Mouse (Mus musculus) ES-CJ7 (cell line): Measurements from ENCODE around the gene Nfya.
A peak's percentile ranks its signal among the peaks of the same experiment; 100 is the strongest.

Experiments
- DNase-seq: peaks from one replicate; pipeline ENCODE4 v3.0.0; 2011; ENCODE audit warnings: low read depth, low spot score

The Nfya gene

DNA sequence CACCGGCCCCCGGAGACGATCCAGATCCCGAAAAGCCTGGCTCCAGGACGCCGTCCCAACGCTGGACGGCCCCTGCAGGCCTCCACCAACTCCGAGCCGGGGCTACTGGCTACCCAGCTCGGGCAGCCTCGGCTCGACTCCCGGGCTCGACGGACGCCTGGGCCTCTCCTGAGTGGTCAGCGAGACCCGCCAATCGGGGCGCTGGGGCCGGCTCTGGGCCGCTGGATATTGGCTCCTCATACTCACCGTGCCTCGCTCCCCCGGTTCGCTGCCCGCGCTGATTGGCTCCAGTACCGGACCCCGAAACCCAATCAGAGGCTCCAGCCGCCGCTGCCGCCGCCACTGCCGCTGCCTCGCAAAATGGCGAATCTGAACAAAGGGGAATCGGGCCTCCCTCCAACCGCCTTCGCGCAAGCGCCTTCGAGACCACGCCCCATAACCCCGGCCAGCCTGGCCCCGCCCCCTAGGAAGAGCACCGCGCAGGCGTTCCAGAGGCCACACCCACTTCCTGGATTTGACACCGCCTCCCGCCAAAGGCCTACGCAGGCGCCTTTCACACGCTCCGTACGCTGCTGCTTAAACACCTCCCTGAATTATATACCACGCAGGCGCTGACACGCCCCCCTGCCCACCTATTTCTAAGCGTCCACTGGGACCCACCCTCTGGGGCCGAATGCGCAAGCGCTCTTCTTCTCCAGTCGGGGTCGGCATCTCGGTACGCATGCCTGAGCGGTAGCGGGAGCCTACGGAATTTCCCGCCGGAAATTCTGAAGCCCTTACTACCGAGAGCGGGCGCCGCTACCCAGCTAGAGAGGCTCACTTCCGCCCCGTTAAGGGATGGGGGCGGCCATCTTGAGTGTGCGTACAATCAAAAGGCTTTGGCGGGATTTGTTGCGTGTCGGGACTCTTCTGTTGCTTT, at the start of gene Nfya, which contains the start of gene Oard1:
Gene Nfya, minus strand, starts transcription at position 527 of the 919 bp plus-strand sequence.
Gene Oard1, plus strand, starts transcription at position 635 of the 919 bp plus-strand sequence.
- DNase-seq = peak; percentile 99

DNA sequence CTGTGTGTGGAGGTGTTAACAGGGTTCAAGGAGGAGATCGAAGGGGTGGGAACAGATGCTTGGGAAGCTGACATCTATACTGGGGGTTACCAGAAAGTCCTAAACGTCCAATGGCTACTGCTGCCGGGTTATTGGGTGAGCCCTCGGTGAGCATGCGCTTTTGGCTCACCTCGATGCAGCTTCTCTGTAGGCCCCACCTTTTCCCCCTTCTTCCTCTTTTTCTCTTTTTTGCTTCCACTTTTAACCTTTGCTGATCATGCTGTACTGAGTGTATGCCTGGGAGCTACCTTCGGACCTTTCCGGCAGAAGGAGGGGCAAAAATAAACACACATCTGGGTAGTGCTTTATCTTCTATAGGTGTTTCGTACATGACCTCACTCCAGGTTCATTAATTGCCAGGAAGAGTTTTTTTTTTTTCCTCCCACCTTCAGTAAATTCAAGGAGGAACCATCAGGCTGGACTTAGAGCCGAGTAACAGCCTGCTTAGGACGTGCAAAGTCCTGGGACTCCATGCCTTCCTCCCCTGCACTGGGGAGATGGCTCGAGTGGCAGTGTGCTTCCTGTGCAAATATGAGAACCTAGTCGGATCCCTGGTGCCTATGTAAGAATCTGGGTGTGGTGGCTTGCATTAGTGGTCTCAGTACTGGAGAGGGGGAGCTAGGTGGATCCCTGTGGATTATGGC, 48.4 kb upstream of the Nfya start:
- DNase-seq = no peak

DNA sequence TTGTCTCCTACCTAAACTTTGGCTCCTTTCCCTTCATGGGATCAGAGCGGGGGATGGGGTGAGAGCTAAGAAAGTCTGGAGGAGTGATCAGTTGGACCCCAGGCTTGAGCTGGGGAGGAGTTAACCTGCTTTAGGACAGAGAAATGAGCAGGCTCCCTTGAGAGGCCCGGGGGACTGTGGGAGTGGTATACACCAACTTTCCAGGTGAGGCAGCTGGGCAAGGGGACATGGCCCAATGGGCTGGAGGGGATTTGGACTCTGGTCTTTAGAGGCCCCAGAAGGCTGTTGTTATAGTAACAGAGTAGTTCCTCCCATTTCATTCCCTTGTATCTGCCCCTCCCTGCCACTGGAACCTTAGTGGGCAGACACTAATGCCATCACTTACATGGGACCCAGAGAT, 46.2 kb upstream of the Nfya start:
- no peak for DNase-seq

DNA sequence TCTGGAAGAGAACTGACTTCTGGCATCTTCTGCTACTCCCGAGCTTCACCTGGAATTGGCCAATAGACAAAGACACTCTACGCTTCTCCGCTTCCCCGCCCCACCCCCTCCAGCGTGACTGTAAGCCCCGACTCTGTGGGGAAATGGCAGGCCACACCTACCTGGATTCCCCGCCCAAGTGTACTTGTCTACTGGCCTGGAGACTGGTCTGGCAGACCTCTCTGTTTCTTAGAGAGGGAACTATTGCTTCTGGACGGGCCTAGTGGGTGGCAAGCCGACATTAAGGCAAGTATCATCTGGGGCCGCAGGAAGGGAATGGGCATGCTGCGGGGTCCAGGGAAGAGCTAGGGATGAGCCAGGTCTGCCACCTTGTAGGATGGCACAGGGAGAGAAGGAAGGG, 45.0 kb upstream of the Nfya start, which contains the start of gene Unc5cl:
Gene Unc5cl, plus strand, starts transcription at position 214 of the 400 bp plus-strand sequence.
- DNase-seq = peak; percentile 78

DNA sequence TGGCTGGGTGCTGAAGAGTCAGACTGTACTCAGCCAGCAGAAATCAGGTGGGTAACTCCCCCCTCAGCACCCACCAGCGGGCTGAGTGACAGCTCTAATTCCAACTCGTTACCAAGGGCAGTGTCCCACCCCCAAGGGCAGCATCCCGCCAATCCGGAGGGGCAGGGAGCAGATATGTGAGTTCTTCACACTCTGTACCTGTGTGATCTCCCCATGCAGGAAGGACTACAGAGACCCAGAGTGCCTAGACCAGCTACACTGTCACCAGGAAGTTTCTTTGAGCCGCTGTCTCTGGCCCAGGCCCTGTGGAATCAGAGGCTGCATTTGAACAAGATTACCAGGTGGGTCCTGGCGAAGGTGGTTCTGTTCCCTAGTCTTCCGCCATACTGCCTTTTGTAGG, 44.5 kb upstream of the Nfya start:
- DNase-seq = peak; percentile 30

DNA sequence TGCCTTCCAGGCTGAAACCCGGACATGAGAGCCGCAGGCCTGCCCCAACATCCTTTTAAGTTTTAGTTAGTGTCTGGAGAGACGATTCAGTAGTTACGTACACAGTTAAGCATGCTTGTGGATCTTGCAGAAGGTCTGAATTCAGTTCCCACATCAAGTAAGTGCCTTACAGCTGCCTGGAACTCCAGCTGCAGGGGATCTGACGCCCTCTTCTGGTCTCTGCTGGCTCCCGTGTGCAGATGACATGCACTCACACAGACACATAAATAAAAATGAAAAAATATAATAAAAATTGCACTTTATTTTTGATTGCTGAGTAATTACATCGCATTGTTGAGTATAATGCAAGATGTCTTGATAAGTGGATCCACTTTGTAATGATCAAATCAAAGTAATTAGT, 43.8 kb upstream of the Nfya start:
- peak; percentile 33 for DNase-seq

DNA sequence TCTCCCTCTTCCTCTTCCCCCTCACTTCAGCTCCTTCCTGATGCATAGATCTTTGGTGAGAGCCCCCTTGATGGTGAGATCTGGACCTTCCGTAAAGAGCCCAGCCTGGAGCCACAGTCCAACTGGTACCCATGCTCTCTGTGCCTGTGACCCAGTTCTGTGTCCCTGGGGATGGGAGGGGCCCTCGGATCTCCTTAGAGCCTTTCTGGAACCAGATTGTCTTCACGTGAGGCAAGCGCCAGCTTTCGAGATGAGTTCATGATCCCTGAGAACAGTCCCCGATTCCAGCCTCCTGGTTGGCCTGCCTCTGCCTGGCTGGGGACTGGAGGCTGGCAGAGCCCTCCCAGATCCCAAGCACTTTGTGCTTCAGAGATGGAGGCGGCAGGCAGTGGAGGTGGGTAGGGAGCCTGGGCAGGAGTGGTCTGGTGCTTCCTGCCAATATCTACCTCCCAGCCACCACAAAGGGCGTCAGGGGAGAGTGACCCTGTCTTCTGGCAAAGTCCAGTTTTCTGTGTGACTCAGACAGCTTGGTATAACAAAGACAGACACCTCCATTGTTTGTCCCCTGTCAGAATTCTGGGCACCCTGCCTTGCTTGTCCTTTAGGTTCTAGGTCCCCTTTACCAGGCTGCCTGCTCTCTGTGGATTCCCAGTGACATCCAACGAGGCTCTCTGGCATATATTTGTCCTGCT, 42.2 kb upstream of the Nfya start:
- DNase-seq = no peak

DNA sequence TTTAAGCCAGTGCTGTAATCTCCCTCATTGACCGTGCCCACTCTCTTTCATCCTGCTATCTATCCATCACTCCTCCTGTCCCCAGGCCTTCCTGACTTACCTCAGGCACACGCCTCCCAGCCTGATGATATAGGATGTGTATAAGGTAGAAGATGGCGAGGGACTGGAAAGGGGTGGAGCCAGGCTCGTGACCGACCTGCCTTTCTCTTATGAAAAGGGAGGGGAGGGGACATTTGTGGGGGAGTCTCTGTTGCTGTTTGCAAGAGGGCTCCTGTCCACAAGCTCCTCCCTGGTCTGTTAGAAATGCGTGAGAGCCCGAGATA, 41.6 kb upstream of the Nfya start, which contains the start of gene Tspo2:
Gene Tspo2, minus strand, starts transcription at position 170 of the 323 bp plus-strand sequence.
- DNase-seq = no peak

DNA sequence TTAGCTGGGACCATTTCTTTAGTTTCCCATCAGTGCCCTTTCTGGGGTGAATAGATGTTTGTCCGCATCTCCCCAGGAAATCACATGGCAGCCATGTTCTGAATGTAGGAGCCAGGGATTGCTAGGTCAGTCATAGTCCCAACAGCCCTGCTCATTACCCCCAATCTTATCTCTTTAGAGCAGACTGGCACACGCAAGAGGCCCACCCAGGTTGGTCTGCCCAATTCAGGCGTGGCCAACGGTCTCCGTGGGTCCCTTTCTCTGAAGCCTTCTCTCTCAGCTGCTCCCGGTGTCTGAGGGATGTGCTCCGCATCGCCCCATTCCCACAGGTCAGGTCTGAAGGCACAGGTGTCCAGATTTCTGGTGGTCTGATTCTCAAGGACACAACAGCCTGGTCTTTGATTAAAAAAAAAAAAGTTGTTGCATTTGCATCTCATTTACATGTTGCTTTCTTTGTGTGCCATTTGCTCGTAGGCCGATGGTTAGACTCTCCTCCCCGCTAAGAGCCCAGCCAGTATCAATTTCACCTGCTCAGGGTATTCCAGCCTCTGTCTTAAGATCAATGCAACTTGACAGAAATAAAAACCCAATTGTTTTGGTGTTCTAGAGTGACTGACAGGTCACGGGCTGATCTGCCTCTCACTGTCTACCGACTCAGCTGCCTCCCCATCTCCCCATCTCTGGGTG, 41.1 kb upstream of the Nfya start:
- no peak for DNase-seq

DNA sequence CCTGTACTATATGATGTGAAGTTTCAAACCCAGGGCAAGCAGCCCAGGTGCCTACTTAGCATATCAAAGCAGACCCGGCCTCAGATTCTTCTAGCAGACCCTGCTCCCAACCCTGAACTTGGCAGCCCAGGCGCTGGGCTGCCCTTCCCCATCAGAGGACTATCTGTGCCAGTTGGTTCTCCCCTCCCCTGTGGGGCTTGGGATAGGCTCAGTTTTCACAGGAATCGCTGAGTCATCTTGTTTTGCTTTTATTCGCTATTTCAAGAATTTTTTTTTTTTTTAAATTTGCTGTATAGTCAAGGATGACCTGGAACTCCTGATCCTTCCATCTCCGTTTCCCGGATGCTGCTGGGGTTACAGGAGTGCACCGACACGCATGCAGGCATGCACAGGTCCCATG, 38.0 kb upstream of the Nfya start:
- DNase-seq = no peak

DNA sequence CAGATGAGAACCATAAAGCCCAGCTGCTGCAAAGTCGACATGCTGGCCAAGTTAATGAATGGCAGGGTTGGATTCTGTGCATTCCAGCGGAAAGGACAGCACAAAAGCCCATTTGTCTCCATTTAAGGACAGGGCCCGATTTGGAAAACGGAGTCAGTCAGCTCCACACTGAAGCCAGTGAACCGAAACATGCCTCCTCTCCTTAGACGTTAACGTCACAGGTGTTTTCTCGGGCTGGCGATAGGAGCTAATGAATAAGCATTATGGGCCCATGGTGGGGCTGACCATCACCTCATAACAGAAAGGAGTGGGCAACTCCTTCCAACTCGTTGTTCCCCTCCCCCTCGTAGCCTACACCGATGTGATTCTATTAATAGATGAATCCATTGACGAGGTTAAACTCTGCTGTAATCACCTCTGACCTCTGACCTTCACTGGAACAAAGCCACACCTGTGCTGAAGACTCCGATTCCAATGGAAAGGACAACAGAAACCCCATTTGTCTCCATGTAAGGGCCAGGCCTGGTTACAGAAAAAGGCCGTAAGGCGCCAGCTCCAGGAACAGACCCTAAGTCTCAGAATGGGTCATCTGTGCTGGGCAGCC, 33.9 kb upstream of the Nfya start:
- DNase-seq = no peak

DNA sequence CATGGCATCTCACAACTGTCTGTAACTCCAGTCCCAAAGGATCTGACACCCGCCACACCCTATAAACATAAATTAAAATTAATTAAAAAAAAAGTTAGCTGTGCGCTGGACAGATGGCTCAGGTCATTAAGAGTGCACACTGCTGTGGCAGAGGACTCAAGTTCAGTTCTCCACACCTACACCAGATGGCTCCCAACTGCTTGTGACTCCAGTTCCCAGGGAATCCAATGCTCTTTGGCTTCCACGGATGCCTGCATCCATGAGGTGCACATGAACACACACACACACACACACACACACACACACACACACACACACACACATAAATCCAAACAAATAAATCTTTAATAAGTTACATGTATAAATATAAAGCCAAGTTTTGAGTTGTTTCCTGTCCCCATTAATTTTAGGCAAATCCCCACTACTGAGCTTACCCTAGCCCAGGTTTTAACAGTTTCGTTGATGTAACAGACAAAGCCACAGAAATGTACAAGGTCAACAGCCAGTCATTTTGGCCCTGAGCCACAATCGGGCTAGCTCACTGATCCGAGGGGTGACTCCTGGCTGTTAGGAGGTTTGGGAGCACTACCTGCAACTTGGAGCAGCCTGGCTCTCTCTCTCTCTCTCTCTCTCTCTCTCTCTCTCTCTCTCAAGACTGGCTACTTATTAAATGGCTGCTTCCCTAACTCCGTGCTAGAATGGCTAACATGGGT, 33.2 kb upstream of the Nfya start:
- peak; percentile 50 for DNase-seq

DNA sequence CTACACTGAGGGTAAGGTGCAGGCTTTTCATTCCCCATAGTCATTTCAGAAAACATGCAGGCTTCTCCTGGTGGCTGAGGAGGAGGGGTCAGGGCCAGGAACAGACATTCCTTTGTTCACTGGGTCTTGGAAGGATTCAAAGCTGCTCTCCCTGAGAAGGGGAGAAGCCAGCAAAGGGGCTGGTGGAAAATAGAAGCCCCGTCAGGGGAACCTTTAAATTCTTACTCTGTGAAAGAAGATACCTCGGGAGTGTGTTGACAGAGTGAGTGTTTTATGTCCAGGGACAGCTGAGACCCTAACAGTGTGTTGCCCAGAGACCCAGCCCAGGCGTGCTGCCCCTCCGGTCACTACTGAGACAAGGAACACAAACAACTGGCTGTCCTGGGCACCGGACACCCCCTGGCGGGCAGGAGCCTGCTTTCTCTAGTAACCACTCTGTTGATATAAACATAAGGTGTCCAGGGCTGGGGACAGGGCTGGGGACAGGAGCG, 27.8 kb upstream of the Nfya start:
- DNase-seq = no peak

DNA sequence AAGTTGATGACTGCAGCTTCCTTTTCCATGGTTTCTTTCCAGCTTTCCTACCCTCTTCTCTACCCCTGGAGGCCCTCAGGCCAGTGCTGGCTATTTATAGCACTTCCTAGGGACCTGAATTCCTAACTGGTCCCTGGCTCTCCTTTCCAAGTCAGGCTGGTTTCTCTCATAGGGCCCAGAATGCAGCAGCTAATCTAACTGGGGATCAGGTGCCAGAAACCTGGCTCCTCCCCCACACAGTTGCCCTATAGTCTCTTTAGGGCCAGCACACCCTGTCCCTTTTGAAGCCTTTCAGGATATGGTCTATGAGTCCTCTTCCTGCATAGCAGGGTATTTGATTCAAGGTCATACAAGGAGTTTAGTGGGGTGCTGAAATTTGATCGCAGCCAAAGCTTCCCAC, 26.8 kb upstream of the Nfya start:
- peak; percentile 45 for DNase-seq

DNA sequence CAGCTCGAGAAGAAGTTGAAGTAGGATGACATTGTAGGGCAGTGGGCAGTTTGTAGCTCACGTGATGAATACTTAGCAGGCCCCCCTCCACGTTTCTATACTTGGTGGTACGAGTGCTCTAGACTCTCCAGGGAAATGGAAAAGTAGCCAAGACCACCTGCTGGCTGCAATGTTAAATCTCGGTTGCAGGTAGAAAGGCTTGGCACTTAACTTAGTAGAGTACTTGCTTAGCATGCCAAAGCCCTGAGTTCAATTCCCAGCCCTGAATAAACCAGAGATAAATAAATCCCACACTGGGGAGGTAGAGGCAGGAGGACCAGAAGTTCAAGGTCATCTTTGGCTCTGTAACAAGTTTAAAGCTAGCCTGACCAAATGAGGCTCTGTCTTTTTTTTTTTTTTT, 24.8 kb upstream of the Nfya start:
- DNase-seq = peak; percentile 82

DNA sequence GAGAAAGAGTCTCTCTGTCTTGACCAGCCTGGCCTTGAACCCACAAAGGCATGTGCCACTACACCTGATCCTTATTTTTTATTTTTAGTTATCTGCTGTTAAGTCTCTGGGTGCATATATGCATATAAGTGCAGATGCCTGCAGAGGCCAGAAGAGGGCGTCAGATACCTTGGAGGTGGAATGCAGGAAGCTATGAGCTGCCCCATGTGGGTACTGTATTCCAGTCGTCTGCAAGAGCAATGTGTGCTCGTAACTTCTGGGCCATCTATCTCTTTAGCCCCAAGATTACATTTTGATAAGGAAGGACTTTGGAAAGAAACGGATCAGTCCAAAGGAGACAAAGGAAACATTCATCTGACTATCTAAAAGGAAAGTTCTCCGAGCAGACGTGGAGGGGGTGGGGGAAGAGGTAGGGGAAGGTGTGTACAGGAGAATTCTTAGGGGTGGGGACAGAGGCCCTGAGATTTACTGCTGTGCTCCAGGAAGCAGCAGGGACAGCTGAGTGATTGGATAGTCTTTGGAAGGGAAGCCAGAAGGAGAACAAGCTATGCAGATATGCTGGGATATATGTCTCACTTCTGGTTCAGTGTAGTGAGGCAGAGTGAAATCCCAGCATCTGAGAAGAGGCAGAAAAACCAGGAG, 24.1 kb upstream of the Nfya start:
- DNase-seq = peak; percentile 80

DNA sequence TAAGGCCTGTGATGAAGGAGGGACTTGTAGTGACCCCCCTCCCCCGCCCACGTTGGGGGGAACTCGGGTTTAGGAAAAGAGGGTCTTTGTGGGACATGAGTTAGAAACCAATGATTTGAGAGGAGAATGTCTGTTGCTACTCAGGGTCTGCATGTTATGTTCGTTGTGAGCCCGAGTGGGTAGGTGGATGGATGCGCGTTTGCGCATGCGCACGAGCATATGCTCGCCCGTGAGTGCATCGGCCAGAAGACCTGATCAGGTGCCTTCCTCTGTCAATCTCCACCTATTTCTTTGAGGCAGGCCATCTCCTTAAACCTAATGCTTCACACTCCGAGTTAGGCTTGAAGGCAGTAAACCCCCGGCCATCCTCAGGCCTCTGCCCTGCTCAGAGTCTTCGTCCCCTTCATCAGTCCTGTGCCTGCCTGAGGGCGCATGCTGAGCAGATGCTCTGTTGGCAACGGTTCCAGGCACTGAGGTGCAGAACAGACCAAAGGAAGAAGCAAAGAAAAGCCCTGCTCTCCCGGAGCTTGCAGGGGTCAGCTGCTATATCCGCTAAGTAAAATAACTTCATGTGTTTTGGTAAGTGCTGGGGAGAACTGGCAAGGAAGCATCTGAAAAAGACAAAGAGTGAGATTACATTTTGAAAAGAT, 23.4 kb upstream of the Nfya start:
- DNase-seq = peak; percentile 66

DNA sequence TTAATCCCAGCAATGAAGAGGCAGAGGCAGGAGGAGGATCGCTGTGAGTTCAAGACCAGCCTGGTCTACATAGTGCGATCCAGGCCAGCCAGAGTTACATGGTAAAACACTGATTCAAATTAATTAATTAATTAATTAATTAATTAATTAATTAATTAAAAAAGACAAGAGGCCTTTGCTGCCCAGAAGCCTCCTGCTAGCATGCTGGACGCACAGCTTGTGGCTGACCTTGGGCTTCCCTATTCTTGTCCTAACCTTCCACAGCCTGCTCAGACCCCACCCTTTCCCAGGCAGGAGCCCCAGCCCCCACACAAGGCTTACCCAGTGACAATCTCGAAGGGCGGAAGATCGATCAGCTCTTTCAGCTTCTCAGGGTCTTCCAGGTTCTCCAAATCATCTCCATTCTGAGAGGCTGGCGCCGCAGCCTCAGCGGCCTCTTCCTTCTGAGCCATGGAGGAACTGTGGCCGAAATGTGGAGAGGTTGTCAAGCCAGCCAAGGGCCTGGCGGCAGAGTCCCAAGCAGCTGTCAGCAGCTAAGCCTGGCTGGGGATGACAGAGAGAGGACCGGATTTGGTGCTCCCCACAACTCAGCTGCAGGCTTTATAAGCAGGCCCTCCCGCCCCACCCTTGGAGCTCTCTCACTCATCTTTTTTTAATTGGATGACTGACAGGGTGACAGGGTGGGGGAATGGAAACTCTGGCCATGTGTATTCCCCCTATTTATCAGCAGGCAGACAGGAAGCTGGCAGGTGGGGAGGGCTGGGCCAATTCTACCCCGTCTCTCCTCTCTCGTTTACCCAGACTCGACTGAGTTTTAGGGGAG, 22.7 kb upstream of the Nfya start, which contains the start of gene Apobec2:
Gene Apobec2, minus strand, starts transcription at position 773 of the 823 bp plus-strand sequence.
- peak; percentile 74 for DNase-seq
